Mouse (Mus musculus): ENCODE data around the gene Brwd1. TPM values are rescaled to one million over a fixed set of nuclear protein-coding genes. Genes with fewer than 3 reads are reported as not detected.
A peak's percentile ranks its signal among the peaks of the same experiment; 100 is the strongest.
"Not testable (repeated sequence)": the region's sequence is repeated elsewhere in the genome, so short reads cannot be mapped to it uniquely, and the experiment has no call there.

Gene Brwd1
- polyA plus RNA-seq, 1 experiment from 2014 or later, result 141 TPM

- H3K4me3 ChIP-seq; H3K27me3 ChIP-seq; H3K4me2 ChIP-seq (replicated peaks); H3K27ac ChIP-seq; ATAC-seq (ENCODE audit: insufficient number of reproducible peaks, insufficient read depth, low FRiP score, low TSS enrichment); H3K4me1 ChIP-seq; H3K9me3 ChIP-seq; H3K9ac ChIP-seq: not testable (repeated sequence)
- H3K36me3 ChIP-seq, result peaks cover 43% of the 10 kb centered on the region
- no CpG with 5 or more reads among the region's 10 CpGs for WGBS
Measured at GRCm38 (mm10) chr16:96004278-96004677, 78.0 kb downstream of the Brwd1 start.

DNA sequence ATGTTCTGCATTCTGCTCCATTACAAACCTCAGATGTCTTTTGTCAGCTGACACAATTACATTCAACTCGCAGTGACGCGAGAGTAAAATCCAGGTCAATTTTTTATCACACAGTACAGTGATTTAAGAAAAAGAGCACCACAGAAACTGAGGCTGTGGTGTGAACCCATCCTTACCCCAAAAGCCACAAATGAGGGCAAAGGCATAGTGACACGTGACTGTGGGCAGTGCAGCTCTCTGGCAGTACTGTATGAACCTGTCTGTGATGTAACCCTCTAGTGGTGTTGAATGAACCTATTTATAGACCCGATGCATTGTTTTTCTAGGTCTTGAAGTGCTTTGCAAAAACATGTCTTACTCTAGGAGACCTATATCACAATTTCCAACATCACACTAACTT, 83.0 kb downstream of the Brwd1 start:
- Histone ChIP-seq H3K9me3 (no peaks in the 10 kb centered on the region), H3K4me3 (no peak overlapping the region), H3K9ac (no peak overlapping the region), H3K4me1 (no peaks in the 10 kb centered on the region), H3K36me3 (peaks cover 52% of the 10 kb centered on the region), H3K4me2 (replicated peaks) (no peak overlapping the region), H3K27ac (no peak overlapping the region), H3K27me3 (no peaks in the 10 kb centered on the region)
- WGBS, result 93% methylated on average over 5 of the region's 5 CpGs
- ATAC-seq (ENCODE audit: insufficient number of reproducible peaks, insufficient read depth, low FRiP score, low TSS enrichment), result no peak

GRCm38 (mm10) chr16:95996156-95996555, 86.2 kb downstream of the Brwd1 start:
- Histone ChIP-seq H3K4me2 (replicated peaks) (no peak overlapping the region), H3K4me1 (peaks cover 6% of the 10 kb centered on the region; the same call in 1 of the 2 replicates), H3K4me3 (no peak overlapping the region), H3K9ac (no peak overlapping the region), H3K36me3 (peaks cover 41% of the 10 kb centered on the region), H3K27ac (no peak overlapping the region), H3K9me3 (no peaks in the 10 kb centered on the region), H3K27me3 (no peaks in the 10 kb centered on the region)
- ATAC-seq (ENCODE audit: insufficient number of reproducible peaks, insufficient read depth, low FRiP score, low TSS enrichment), result no peak
- WGBS, result 87% methylated on average over 7 of the region's 7 CpGs

- WGBS, result 90% methylated on average over 4 of the region's 4 CpGs
- not testable (repeated sequence) for H3K9ac ChIP-seq; H3K27ac ChIP-seq; ATAC-seq (ENCODE audit: insufficient number of reproducible peaks, insufficient read depth, low FRiP score, low TSS enrichment); H3K4me2 ChIP-seq (replicated peaks); H3K27me3 ChIP-seq; H3K9me3 ChIP-seq; H3K4me3 ChIP-seq
- H3K36me3 ChIP-seq, result peaks cover 28% of the 10 kb centered on the region
- H3K4me1 ChIP-seq, result peaks cover 12% of the 10 kb centered on the region; the same call in 1 of the 2 replicates
Measured at GRCm38 (mm10) chr16:95994576-95994975, 87.8 kb downstream of the Brwd1 start.

DNA sequence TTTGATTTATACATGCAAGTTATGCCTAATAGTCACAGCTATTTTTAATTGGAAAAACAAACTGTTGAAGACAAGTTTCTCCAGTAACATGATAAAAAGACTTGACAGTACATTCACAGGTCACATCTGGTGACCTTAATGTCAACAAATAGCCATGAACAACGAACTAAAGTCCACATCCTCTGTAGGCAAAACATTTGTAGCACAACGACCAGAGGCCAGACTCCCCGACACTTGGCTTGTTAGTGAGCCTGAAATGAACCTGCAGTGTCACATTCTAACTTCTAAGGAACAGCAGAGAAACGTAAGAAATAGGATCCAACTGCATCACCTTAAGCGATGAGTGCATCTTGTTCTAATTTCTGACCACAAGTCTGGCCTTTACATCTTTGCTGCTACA, 89.7 kb downstream of the Brwd1 start:
- no peak overlapping the region for H3K4me3 ChIP-seq
- peaks cover 17% of the 10 kb centered on the region; the same call in 1 of the 2 replicates for H3K4me1 ChIP-seq
- no peak overlapping the region for H3K27ac ChIP-seq
- H3K9me3 ChIP-seq, result no peaks in the 10 kb centered on the region
- peaks cover 29% of the 10 kb centered on the region for H3K36me3 ChIP-seq
- ATAC-seq (ENCODE audit: insufficient number of reproducible peaks, insufficient read depth, low FRiP score, low TSS enrichment), result no peak
- H3K9ac ChIP-seq, result no peak overlapping the region
- H3K27me3 ChIP-seq, result no peaks in the 10 kb centered on the region
- WGBS, result 45% methylated on average over 5 of the region's 5 CpGs
- H3K4me2 ChIP-seq (replicated peaks), result no peak overlapping the region

- peaks cover 35% of the 10 kb centered on the region for H3K36me3 ChIP-seq
- ATAC-seq (ENCODE audit: insufficient number of reproducible peaks, insufficient read depth, low FRiP score, low TSS enrichment), result no peak
- peak overlapping the region; percentile 60 for H3K4me2 ChIP-seq (replicated peaks)
- H3K9me3 ChIP-seq, result no peaks in the 10 kb centered on the region
- H3K4me1 ChIP-seq, result peaks cover 17% of the 10 kb centered on the region; the same call in 1 of the 2 replicates
- peak overlapping the region; percentile 84 for H3K9ac ChIP-seq
- 6% methylated on average over 10 of the region's 10 CpGs for WGBS
- peak overlapping the region; percentile 76 for H3K4me3 ChIP-seq
- H3K27me3 ChIP-seq, result no peaks in the 10 kb centered on the region
- peak overlapping the region; percentile 92 for H3K27ac ChIP-seq
Measured at GRCm38 (mm10) chr16:95991122-95991900, 91.0 kb downstream of the Brwd1 start.

DNA sequence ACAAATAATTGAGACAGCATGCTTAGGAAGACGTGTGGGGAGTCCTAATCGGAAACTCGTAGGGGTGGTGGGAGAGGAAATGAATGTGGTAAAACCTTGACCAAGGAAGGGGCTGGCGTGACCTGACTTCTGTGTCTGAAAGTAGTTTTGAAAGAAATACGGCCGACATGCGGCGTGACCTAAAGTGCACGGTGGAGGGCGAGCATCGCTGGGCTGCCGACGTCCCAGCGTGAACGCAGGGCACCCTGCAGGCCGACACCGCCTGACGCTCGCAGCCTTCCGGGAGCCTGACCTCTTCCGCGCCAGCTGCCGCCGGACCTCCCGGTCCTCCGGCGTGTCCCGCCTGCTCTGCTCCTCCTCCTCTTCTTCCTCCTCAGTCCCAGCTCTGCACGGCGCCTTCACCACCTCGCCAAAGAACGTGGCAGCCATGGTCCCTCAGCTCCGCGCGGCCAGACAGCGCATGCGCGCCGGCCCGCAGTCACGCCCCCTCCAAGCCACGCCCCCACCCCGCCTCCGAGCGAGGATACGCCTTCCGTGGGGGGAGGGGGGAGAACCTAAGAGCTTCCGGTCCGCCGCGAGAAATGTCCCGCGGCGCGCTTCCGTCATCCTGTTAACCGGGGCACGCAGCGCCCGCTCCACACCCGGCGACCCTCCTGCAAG, 91.7 kb downstream of the Brwd1 start, which contains the start of gene Psmg1:
TSS of gene Psmg1 (minus strand) at position 499 of the 660 bp plus-strand sequence.
- H3K9me3 ChIP-seq, result no peaks in the 10 kb centered on the region
- H3K4me2 ChIP-seq (replicated peaks), result peak within 1 kb of the TSS; percentile 60
- under 1% methylated on average over 62 of the region's 62 CpGs for whole genome bisulfite sequencing
- H3K4me1 ChIP-seq, result peaks cover 17% of the 10 kb centered on the region; the same call in 1 of the 2 replicates
- no peaks in the 10 kb centered on the region for H3K27me3 ChIP-seq
- H3K36me3 ChIP-seq, result peaks cover 33% of the 10 kb centered on the region
- peak within 1 kb of the TSS; percentile 92 for H3K27ac ChIP-seq
- ATAC-seq (ENCODE audit: insufficient number of reproducible peaks, insufficient read depth, low FRiP score, low TSS enrichment), result peak; percentile 89
- peak within 1 kb of the TSS; percentile 84 for H3K9ac ChIP-seq
- H3K4me3 ChIP-seq, result peak within 1 kb of the TSS; percentile 76

DNA sequence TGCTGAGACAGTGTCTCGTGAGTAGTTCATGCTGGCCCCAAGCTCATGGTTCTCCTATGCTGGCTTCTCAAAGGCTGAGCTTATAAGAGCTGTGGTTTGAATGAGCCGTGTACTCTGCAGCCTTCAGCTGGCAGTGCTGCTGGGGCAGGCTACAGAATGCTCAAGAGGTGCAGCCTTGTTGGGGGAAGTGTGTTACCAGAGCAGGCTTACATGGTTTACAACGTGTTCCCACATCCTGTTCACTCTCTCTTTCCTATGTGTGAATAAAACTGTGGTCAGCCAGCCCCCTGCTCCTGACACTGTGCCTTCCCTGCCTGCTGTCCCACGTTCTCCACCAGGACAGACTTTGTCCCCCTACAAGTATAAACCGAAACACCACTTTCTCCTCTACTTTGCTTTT, 97.4 kb downstream of the Brwd1 start:
- no peak overlapping the region for H3K4me2 ChIP-seq (replicated peaks)
- 89% methylated on average over 5 of the region's 5 CpGs for WGBS
- H3K27me3 ChIP-seq, result no peaks in the 10 kb centered on the region
- H3K36me3 ChIP-seq, result peaks cover 62% of the 10 kb centered on the region
- ATAC-seq (ENCODE audit: insufficient number of reproducible peaks, insufficient read depth, low FRiP score, low TSS enrichment), result no peak
- H3K9ac ChIP-seq, result no peak overlapping the region
- no peak overlapping the region for H3K27ac ChIP-seq
- peaks cover 7% of the 10 kb centered on the region; the same call in 1 of the 2 replicates for H3K4me1 ChIP-seq
- no peaks in the 10 kb centered on the region for H3K9me3 ChIP-seq
- H3K4me3 ChIP-seq, result no peak overlapping the region

DNA sequence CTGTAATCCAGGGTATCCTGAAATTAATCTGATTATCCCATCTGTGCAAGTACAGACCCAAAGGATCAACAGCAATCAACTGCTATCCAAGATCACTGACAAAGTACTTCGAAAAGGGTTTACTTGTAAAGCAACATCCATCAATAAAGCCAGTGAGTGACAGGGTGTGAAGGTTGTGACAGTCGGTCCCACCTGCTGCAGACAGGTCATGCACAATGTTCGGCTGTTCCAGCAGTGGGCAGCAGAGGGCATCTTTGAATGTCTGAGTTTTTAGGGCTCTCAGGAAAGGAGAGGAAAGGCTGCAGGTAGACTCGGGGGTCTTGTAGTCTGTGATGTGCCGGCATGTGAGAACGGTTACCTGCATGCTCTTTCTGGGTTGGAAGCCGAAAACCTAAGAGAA, 98.7 kb downstream of the Brwd1 start:
- no peaks in the 10 kb centered on the region for H3K9me3 ChIP-seq
- ATAC-seq (ENCODE audit: insufficient number of reproducible peaks, insufficient read depth, low FRiP score, low TSS enrichment), result no peak

DNA sequence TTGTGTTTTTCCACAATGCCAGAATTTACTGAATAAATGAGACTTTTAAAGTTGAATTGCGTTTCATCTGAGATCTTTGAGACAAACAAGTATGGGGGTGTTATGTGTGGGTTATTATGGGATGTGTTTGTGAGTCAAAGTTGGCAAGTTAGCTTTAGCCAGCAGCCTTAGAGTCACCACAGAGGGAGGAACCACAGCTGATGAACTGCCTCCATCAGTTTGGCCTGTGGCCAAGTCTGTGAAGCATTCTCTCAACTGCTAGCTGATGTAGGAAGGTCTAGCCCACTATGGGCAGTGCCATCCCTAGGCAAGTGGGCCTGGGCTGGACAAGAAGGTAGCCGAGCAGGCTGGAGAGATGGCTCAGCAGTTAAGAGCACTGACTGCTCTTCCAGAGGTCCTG, 111.5 kb downstream of the Brwd1 start:
- Histone ChIP-seq H3K9ac (no peak overlapping the region), H3K27ac (no peak overlapping the region), H3K27me3 (no peaks in the 10 kb centered on the region), H3K4me1 (no peaks in the 10 kb centered on the region), H3K4me2 (replicated peaks) (no peak overlapping the region), H3K36me3 (no peaks in the 10 kb centered on the region), H3K4me3 (no peak overlapping the region), H3K9me3 (no peaks in the 10 kb centered on the region)
- WGBS, result 81% methylated on average over 2 of the region's 2 CpGs
- no peak for ATAC-seq (ENCODE audit: insufficient number of reproducible peaks, insufficient read depth, low FRiP score, low TSS enrichment)

More for the DNA sequence above, 98.7 kb downstream of the Brwd1 start:
- no peak overlapping the region for H3K27ac ChIP-seq
- 80% methylated on average over 7 of the region's 7 CpGs for WGBS
- no peaks in the 10 kb centered on the region for H3K27me3 ChIP-seq
- H3K4me3 ChIP-seq, result no peak overlapping the region
- H3K9ac ChIP-seq, result no peak overlapping the region
- H3K4me1 ChIP-seq, result no peaks in the 10 kb centered on the region
- no peak overlapping the region for H3K4me2 ChIP-seq (replicated peaks)
- peaks cover 66% of the 10 kb centered on the region for H3K36me3 ChIP-seq

DNA sequence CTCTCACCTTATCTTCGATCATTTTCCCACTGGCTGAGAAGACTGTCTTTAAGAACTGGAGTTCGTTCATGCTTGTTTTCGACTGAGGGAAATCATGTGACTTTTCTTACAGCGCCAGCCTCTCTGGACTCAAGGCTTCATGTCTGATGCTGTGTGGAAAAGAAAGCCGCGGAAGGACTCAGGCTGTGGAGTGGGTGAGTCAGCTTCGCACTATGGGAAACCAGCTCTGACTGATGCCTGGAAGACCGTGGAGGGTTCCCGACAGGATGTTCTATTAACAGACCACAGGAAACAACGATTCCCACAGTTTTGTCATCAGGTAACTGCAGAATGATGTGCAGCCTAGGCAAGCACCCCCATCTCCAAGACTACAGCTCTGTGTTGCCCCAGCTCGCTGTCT, 114.9 kb downstream of the Brwd1 start:
- no peaks in the 10 kb centered on the region for H3K27me3 ChIP-seq
- 83% methylated on average over 11 of the region's 11 CpGs for WGBS
- no peak overlapping the region for H3K27ac ChIP-seq
- no peaks in the 10 kb centered on the region for H3K9me3 ChIP-seq
- no peaks in the 10 kb centered on the region for H3K36me3 ChIP-seq
- ATAC-seq (ENCODE audit: insufficient number of reproducible peaks, insufficient read depth, low FRiP score, low TSS enrichment), result no peak
- H3K4me2 ChIP-seq (replicated peaks), result no peak overlapping the region
- H3K4me3 ChIP-seq, result no peak overlapping the region
- H3K4me1 ChIP-seq, result peaks cover 8% of the 10 kb centered on the region
- no peak overlapping the region for H3K9ac ChIP-seq

Data from embryonic facial prominence, embryonic 12.5 days (tissue).